8 mouse cellular contexts compared by ENCODE assay signal in genomic region chr17:23802746-23803365, GRCm38 (mm10). TPM values are rescaled to one million over a fixed set of nuclear protein-coding genes. Genes with fewer than 3 reads are reported as not detected.
DNase-seq lines count a peak whose midpoint lies in the region; ATAC-seq lines count a peak whose summit lies in the region.

No protein-coding gene starts in this region.

- no peaks in the 10 kb centered on the region for H3K27me3 ChIP-seq in hindbrain, embryonic 14.5 days (ENCODE audit: control insufficient read depth, insufficient read depth, low read length)

- peak overlapping the region; percentile 97 for H3K4me3 ChIP-seq in hindbrain, embryonic 14.5 days (replicated peaks; ENCODE audit: low read length)

- H3K4me2 ChIP-seq in hindbrain, embryonic 14.5 days (replicated peaks): peak overlapping the region; percentile 76

- WGBS in hindbrain, embryonic 14.5 days: under 1% methylated on average over 60 of the region's 60 CpGs

- H3K27ac ChIP-seq in hindbrain, embryonic 14.5 days: peak overlapping the region; percentile 98

- H3K9ac ChIP-seq in hindbrain, embryonic 14.5 days: peak overlapping the region; percentile 95

- peak; percentile 98 for ATAC-seq in hindbrain, embryonic 14.5 days (ENCODE audit: low FRiP score)

- peaks cover 34% of the 10 kb centered on the region for H3K4me1 ChIP-seq in hindbrain, embryonic 14.5 days (replicated peaks; ENCODE audit: control insufficient read depth, insufficient read depth, low read length)

- peaks cover 8% of the 10 kb centered on the region for H3K36me3 ChIP-seq in hindbrain, embryonic 14.5 days (replicated peaks; ENCODE audit: control insufficient read depth, insufficient read depth)

- H3K9me3 ChIP-seq in hindbrain, embryonic 14.5 days (ENCODE audit: control insufficient read depth, low read length): no peaks in the 10 kb centered on the region

- peak; percentile 100 for DNase-seq in R1 (ENCODE audit: low read depth, low spot score)
- DNase-seq in cerebellum, postnatal 25 days: peak; percentile 97 to 99
- DNase-seq in frontal cortex, postnatal 25 days (ENCODE audit: low spot score in 2 of 2): peak; percentile 94 to 95
- DNase-seq in hindbrain, embryonic 14.5 days (ENCODE audit: low spot score): peak; percentile 99
- DNase-seq in layer of hippocampus, postnatal 36 days: peak; percentile 97 to 99
- DNase-seq in lung, postnatal 36 days: peak; percentile 99
- DNase-seq in retina, postnatal 1 day: peak; percentile 100
- DNase-seq in urinary bladder, adult 18-20 months (ENCODE audit: low spot score in 2 of 2): peak; percentile 85 to 97

RNA-seq across cellular contexts. Expression of gene Srrm2, which starts 12.5 kb away (rescaled TPM):
- 390 and 455 TPM in 2 replicates for polyA plus RNA-seq in hindbrain, embryonic 14.5 days (2014; fragmentation: Nextera tagmentation; extraction: Ambion mirVana)
- total RNA-seq in layer of hippocampus, postnatal 36 days (2021): 100 to 1,000 TPM; 563 to 606 TPM

RNA-seq across cellular contexts. Expression of gene Flywch2, which starts 17.0 kb away (rescaled TPM):
- polyA plus RNA-seq in hindbrain, embryonic 14.5 days (2014; fragmentation: Nextera tagmentation; extraction: Ambion mirVana): 75.4 and 78.4 TPM in 2 replicates
- 10 to 100 TPM in 1 of 2 experiments, 1 to 10 TPM in 1; 9.9 to 11.7 TPM for total RNA-seq in layer of hippocampus, postnatal 36 days (2021)

RNA-seq across cellular contexts. Expression of gene Elob, which starts 26.1 kb away (rescaled TPM):
- polyA plus RNA-seq in hindbrain, embryonic 14.5 days (2014; fragmentation: Nextera tagmentation; extraction: Ambion mirVana): 1,176 and 1,404 TPM in 2 replicates
- total RNA-seq in layer of hippocampus, postnatal 36 days (2021): 100 to 1,000 TPM; 356 to 383 TPM

RNA-seq across cellular contexts. Expression of gene Flywch1, which starts 31.5 kb away (rescaled TPM):
- polyA plus RNA-seq in hindbrain, embryonic 14.5 days (2014; fragmentation: Nextera tagmentation; extraction: Ambion mirVana): 179 and 183 TPM in 2 replicates
- 100 to 1,000 TPM; 297 to 300 TPM for total RNA-seq in layer of hippocampus, postnatal 36 days (2021)

RNA-seq across cellular contexts. Expression of gene Prss33, which starts 33.0 kb away (rescaled TPM):
- not detected in 2 replicates for polyA plus RNA-seq in hindbrain, embryonic 14.5 days (2014; fragmentation: Nextera tagmentation; extraction: Ambion mirVana)
- not detected for total RNA-seq in layer of hippocampus, postnatal 36 days (2021)

Comparison
In these comparisons a context has a peak if more than half of its experiments do, and no peak if none do; other contexts are left out.
1. Peak in every context shown above with its lines: DNase-seq, ATAC-seq, H3K4me3 ChIP-seq and H3K27ac ChIP-seq.